Comparison of ENCODE assay signal across 28 mouse cellular contexts in the genomic region with DNA sequence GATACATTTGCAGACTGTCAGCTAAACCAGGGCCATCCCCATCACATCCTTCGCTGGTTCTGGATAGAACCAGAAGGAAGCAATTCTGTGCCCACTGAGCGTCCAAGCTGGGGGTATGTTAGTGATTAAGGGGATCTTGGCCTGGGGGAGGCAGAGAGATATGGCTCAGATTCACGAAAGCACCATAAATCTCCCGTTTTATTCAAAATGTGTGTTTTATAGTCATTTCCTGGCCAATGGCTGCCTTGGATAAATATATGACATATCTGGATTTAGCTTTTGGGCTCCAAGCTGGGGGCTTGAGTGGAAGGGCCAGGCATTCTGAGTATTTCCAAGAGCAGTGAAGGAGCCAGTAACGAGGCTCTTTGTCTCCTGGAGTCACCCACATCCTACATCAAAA. TPM values are rescaled to one million over a fixed set of nuclear protein-coding genes. Genes with fewer than 3 reads are reported as not detected.
DNase-seq lines count a peak whose midpoint lies in the region; ATAC-seq lines count a peak whose summit lies in the region.
"Had no signal": no experiment of that assay in that cellular context is flagged by ENCODE, and none has a peak within 500 bp of the region (broad histone marks: within the 10 kb centered on the region; RNA-seq: fewer than 3 reads in every experiment).

No protein-coding gene starts in this region.

- H3K4me1 ChIP-seq in midbrain, embryonic 13.5 days (replicated peaks): peaks cover 10% of the 10 kb centered on the region
- peaks cover 7% of the 10 kb centered on the region; the same call in 1 of the 2 replicates for H3K4me1 ChIP-seq in midbrain, embryonic 11.5 days (ENCODE audit: control insufficient read depth, insufficient read depth, low read length)
- H3K4me1 ChIP-seq in embryonic facial prominence, embryonic 14.5 days (ENCODE audit: control insufficient read depth, insufficient read depth, low read length): no peaks in the 10 kb centered on the region
- H3K4me1 ChIP-seq: embryonic facial prominence, embryonic 15.5 days; hindbrain, embryonic 12.5 days; hindbrain, embryonic 15.5 days had no signal

- 47% methylated on average over 5 of the region's 5 CpGs for WGBS in midbrain, embryonic 13.5 days
- WGBS in midbrain, embryonic 11.5 days: 52% methylated on average over 5 of the region's 5 CpGs
- 47% methylated on average over 5 of the region's 5 CpGs for WGBS in embryonic facial prominence, embryonic 14.5 days

- H3K36me3 ChIP-seq in midbrain, embryonic 13.5 days: no peaks in the 10 kb centered on the region
- no peaks in the 10 kb centered on the region for H3K36me3 ChIP-seq in midbrain, embryonic 11.5 days (ENCODE audit: control insufficient read depth, insufficient read depth, low read length)
- no peaks in the 10 kb centered on the region for H3K36me3 ChIP-seq in embryonic facial prominence, embryonic 14.5 days (ENCODE audit: control insufficient read depth, insufficient read depth, low read length)
- H3K36me3 ChIP-seq: embryonic facial prominence, embryonic 15.5 days; hindbrain, embryonic 12.5 days; hindbrain, embryonic 15.5 days had no signal

- ATAC-seq in midbrain, embryonic 13.5 days: no peak
- no peak for ATAC-seq in midbrain, embryonic 11.5 days (ENCODE audit: low FRiP score)
- ATAC-seq in embryonic facial prominence, embryonic 14.5 days (ENCODE audit: low read depth): no peak
- ATAC-seq: activated CD4-positive, CD25-positive, alpha-beta regulatory T cell, adult 4 months; forebrain, embryonic 14.5 days; forebrain, postnatal 0 days had no signal

- H3K9ac ChIP-seq in midbrain, embryonic 13.5 days (replicated peaks): no peak overlapping the region
- no peak overlapping the region for H3K9ac ChIP-seq in midbrain, embryonic 11.5 days (ENCODE audit: low read length)
- H3K9ac ChIP-seq in embryonic facial prominence, embryonic 14.5 days (ENCODE audit: low read depth, low read length): no peak overlapping the region
- H3K9ac ChIP-seq: embryonic facial prominence, embryonic 15.5 days; forebrain, postnatal 0 days; hindbrain, embryonic 12.5 days; hindbrain, embryonic 15.5 days had no signal

- H3K27me3 ChIP-seq in midbrain, embryonic 13.5 days: no peaks in the 10 kb centered on the region
- no peaks in the 10 kb centered on the region for H3K27me3 ChIP-seq in midbrain, embryonic 11.5 days (ENCODE audit: control insufficient read depth, insufficient read depth, low read length)
- H3K27me3 ChIP-seq in embryonic facial prominence, embryonic 14.5 days (replicated peaks; ENCODE audit: control insufficient read depth, insufficient read depth, low read length): no peaks in the 10 kb centered on the region
- H3K27me3 ChIP-seq: embryonic facial prominence, embryonic 15.5 days; hindbrain, embryonic 15.5 days had no signal

- H3K9me3 ChIP-seq in midbrain, embryonic 13.5 days: no peaks in the 10 kb centered on the region
- H3K9me3 ChIP-seq in midbrain, embryonic 11.5 days (ENCODE audit: control insufficient read depth, low read length): no peaks in the 10 kb centered on the region
- no peaks in the 10 kb centered on the region for H3K9me3 ChIP-seq in embryonic facial prominence, embryonic 14.5 days (ENCODE audit: control insufficient read depth, low read length)
- H3K9me3 ChIP-seq: embryonic facial prominence, embryonic 15.5 days; hindbrain, embryonic 15.5 days had no signal

- peak overlapping the region; percentile 54; the same call in 1 of the 2 replicates for H3K27ac ChIP-seq in midbrain, embryonic 13.5 days
- no peak overlapping the region for H3K27ac ChIP-seq in midbrain, embryonic 11.5 days (ENCODE audit: low read depth, low read length)
- no peak overlapping the region for H3K27ac ChIP-seq in embryonic facial prominence, embryonic 14.5 days (replicated peaks; ENCODE audit: low read depth, low read length)
- H3K27ac ChIP-seq: embryonic facial prominence, embryonic 15.5 days; gastrocnemius, adult 2 months; hindbrain, embryonic 12.5 days; hindbrain, embryonic 15.5 days had no signal

- no peak overlapping the region for H3K4me2 ChIP-seq in midbrain, embryonic 13.5 days (replicated peaks)
- no peak overlapping the region for H3K4me2 ChIP-seq in midbrain, embryonic 11.5 days
- H3K4me2 ChIP-seq in embryonic facial prominence, embryonic 14.5 days (ENCODE audit: low read depth, low read length): no peak overlapping the region
- H3K4me2 ChIP-seq: embryonic facial prominence, embryonic 15.5 days; heart, embryonic 11.5 days; hindbrain, embryonic 12.5 days; hindbrain, embryonic 15.5 days had no signal

- peak; percentile 14 for DNase-seq in embryo, embryonic 11 days
- DNase-seq in embryo, embryonic 10 days (ENCODE audit: low spot score): no peak
- no peak for DNase-seq in midbrain, embryonic 11.5 days (ENCODE audit: low spot score, missing footprints)
- peak; percentile 16 for DNase-seq in embryonic facial prominence, embryonic 14.5 days (ENCODE audit: low spot score)
- DNase-seq in mesoderm, embryonic 11.5 days (ENCODE audit: low read depth, low spot score): peak; percentile 14
- DNase-seq in layer of hippocampus, adult 8-10 months (ENCODE audit: low spot score in 2 of 2): no peak
- DNase-seq in layer of hippocampus, postnatal 36 days: no peak
- DNase-seq: adrenal gland, postnatal 25 days; cerebellum, adult 11-12 months; cerebellum, adult 8-10 months; cerebellum, postnatal 10 days; cerebellum, postnatal 36 days; forebrain, postnatal 0 days; gastrocnemius, adult 2 months; gastrocnemius, postnatal 14 days; heart, adult 11 months had no signal

- no peak overlapping the region for H3K4me3 ChIP-seq in midbrain, embryonic 13.5 days (replicated peaks)
- no peak overlapping the region for H3K4me3 ChIP-seq in midbrain, embryonic 11.5 days (ENCODE audit: low read depth, low read length)
- H3K4me3 ChIP-seq in embryonic facial prominence, embryonic 14.5 days (ENCODE audit: low read depth, low read length): no peak overlapping the region
- H3K4me3 ChIP-seq: embryonic facial prominence, embryonic 15.5 days; gastrocnemius, adult 2 months; hindbrain, embryonic 12.5 days; hindbrain, embryonic 15.5 days had no signal

RNA-seq across cellular contexts. Expression of a gene that starts 59.5 kb away (rescaled TPM):
- polyA plus RNA-seq in midbrain, embryonic 13.5 days (2015; fragmentation: Nextera tagmentation; extraction: Ambion mirVana): not detected in 2 replicates
- not detected in 2 replicates for polyA plus RNA-seq in midbrain, embryonic 11.5 days (2014; fragmentation: Nextera tagmentation; extraction: Ambion mirVana)
- 0.24 and 1.5 TPM in 2 replicates for polyA plus RNA-seq in embryonic facial prominence, embryonic 14.5 days (2014; fragmentation: Nextera tagmentation; extraction: Ambion mirVana)
- total RNA-seq in layer of hippocampus, adult 8-10 months (2022): not detected
- not detected for total RNA-seq in layer of hippocampus, postnatal 36 days (2021)
- total RNA-seq: ES-E14; hematopoietic stem cell, adult 5-6 weeks had no signal
- polyA plus RNA-seq: activated CD4-positive, CD25-positive, alpha-beta regulatory T cell, adult 4 months; cortical plate, adult 2 months; forebrain, embryonic 11.5 days; forebrain, postnatal 0 days; frontal cortex, adult 2 months had no signal

Comparison
In these comparisons a context has a peak if more than half of its experiments do, and no peak if none do; other contexts are left out.
1. DNase-seq: peak in embryo, embryonic 11 days (single experiment), embryonic facial prominence, embryonic 14.5 days (single experiment) and mesoderm, embryonic 11.5 days (single experiment); none in embryo, embryonic 10 days (single experiment), midbrain, embryonic 11.5 days (single experiment), layer of hippocampus, adult 8-10 months (0 of 2) and layer of hippocampus, postnatal 36 days (0 of 2).